Mouse (Mus musculus) naive thymus-derived CD4-positive, alpha-beta T cell, adult 2 months (primary cell): ENCODE measurements at regions not wholly inside any gene's neighbourhood (a gene's known extent, or its start where the extent isn't known, plus 50 kb on each side); places are given as distances from the start of the nearest gene placed in this dataset.

ENCODE experiments used
- DNase-seq: peaks from one replicate; pipeline ENCODE4 v3.0.0-alpha.2; 2011; ENCODE audit warnings: low read depth

DNA sequence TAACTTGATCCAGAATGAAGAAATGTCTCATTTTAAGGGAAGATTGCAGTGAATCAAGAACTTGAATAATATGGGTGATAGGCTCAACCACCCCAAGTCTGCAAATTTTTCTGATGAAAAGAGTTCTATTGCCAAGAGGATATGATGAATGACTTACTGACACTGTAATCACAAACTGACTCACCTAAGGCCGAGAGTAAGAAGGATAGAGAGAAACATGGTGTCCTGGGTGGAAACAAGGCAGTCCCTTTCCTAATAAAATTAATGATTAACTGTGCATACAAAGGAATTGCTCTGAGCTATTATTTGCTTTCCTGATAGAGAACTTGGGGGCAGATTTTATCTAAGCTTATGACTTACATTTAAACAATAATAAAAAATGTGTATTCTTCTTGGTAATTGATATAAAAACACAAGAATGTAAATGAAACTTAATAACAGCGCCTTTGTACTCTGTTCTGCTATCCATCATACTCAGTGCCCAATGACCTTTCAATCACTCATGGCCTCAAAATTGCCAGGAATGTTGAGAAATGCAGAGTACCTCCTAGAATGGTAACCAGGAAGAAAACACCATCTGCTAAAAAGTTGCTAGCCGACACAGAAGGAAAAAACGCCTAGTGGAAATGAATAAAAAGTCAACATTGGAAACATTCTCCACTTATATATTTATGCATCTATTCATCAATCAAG is 606.7 kb downstream of the Efnb2 start:
- no peak for DNase-seq

DNA sequence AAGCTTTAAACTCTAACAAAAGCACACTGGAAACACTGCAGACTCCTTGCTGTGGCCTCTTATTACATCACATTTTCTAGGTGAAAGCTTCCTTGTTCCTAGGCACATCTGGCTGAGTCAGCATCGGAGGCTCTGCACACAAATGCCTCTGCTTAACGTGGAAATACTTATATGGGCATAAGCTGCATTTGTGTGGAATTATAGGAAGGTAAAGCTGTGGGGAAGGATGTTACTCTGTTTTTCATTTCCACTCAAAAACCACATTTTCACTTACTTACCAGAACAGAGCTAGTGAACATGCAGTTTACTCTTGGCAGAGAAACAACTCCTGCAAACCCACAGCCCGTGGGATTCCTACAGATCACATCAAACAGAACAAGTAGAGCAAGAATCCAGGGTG is 609.9 kb downstream of the Efnb2 start:
- DNase-seq = no peak

DNA sequence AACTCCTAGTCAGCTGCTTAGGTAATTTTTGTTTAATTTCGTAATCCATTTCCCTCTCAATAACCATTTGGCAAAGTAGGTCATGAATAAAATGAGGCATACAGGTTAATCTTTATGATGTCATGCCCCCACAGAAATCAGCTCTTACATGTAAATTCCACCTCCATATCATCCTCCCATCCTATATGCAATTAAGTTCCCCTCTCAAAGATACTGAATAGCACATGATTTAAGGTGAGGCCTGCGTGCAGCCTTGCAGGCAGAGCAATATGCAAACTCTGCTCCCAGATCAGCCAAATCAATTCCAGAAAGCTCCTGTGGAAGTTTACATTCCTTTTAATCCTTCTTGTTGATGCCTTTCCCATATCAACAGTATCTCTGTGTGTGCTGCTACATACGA is 610.3 kb downstream of the Efnb2 start:
- no peak for DNase-seq

DNA sequence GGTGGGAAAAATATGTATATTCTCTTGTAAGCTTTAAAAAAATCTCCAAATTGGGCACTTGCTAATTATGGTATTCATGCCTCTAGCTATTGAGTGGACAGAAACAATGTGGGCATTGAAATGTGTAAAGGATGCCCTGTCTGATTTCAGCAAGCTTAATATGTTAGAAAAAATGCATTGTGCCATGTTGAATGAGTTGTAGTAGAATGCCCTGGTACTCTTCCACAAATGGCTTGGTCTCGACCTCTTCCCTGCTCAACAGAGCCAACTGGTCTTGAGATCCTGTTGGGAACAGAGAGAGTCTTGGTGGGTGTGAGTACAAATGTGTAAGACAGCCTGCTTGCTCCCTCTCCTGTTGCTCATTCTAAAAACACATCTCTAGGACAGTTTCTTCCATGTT is 616.1 kb downstream of the Efnb2 start:
- DNase-seq = no peak

DNA sequence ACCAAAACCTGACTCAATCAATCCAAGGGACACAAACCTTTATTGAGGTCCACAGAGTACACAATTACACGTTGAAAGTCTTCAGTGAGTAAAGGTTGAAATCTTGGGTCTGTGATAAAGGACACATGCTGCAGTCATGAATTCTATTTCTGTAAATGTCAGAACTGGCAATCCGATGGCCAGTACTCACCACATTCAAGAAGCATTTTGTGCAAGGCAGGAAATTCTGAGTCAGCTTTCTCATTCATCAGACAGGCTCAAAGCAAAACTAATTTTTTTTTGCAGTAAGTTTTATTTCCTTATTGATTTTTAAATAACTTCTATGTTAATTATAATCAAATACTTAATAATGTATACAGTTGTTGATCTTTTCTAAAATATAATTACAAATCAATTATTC is 616.7 kb downstream of the Efnb2 start:
- no peak for DNase-seq

DNA sequence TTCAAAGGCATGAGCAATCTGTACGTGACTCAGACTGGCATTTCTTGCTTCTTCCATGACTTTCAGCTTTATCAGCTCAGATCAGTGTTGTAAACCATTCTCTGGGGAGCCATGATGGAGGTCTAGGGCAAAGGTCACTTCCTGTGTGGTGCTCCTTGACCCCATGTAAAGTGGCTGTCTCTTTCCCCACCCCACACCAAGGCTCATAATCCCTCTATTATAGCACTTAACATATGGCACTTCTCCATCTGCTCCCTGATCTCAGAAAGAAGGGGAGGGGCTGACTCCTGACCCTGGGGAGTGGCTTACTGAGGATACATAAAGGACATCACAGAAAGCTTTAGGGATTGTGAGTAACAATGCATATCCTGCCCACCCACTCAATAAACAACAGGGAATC is 623.1 kb downstream of the Efnb2 start:
- no peak for DNase-seq

DNA sequence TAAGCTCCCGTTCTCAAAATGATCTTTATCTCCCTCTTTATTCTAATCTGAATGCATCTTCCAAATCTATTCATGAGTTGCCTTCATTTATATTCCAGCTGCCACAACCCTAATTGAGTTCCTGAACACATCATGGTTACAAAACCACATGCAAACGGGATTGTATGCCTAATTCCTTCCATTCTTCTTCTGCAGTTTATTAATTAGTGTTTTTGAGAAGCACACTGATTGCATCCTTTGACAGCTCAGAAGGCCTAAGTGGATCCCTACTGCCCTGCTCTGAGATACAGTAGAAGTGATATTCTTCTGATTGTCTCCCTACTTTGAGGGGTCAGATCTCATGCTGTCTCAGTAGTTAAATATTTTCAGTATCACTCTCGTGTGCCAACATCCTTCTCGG is 649.9 kb downstream of the Efnb2 start:
- DNase-seq = no peak

DNA sequence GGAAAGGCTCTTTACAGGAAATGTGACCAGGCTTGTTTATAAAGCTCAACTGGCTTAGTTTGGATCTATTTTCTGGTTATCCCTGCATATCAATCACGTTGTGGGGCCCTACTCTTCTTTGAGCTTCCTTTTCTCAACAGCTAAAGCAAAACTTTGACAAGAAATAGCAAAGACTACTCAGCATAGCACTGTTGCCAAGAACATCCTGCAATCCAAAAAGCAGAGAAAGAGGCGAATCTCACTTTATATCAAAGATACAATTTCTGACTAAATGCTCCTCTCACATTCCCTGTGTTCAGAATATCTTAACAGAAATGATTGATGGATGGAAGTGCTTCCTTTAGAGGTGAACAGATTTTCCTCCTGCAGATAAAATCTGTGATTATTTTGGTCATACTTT is 666.1 kb downstream of the Efnb2 start:
- no peak for DNase-seq

DNA sequence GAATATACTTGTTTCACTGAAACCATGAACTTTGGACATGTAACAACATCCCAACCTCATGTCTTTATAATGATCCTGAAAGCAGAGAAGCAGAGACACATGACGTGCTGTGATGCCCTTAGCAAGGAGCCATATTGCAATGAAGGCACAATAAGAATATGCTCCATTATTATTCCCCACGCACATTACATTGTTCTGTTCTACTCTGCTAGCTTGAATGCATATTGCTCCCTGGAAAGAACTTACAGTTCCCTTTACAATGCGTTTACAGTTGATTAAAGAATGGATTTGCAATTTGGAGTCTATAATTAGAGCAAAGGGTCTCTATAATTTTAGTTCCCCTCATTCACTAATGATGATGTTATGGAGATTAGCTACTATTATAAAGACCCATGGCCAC is 672.2 kb downstream of the Efnb2 start:
- DNase-seq = no peak

DNA sequence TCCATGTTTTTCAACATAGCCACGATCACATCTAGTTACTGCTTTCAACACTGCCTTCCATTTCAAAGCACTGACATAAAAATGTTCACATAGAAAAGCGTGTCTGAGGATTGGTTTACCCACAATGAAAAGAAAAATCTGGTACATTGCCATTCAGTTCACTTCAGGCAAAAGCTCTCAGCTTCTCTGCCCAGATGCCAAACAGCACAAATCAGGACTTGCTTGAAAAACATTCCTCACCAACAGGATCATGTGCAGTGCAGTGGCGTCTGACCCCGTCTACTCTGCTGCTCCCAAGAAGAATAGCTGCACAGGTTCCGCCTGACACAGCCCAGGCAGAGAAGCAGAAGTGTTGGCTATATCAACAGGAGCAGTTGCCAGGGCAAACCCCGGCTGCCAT is 684.0 kb downstream of the Efnb2 start:
- no peak for DNase-seq

DNA sequence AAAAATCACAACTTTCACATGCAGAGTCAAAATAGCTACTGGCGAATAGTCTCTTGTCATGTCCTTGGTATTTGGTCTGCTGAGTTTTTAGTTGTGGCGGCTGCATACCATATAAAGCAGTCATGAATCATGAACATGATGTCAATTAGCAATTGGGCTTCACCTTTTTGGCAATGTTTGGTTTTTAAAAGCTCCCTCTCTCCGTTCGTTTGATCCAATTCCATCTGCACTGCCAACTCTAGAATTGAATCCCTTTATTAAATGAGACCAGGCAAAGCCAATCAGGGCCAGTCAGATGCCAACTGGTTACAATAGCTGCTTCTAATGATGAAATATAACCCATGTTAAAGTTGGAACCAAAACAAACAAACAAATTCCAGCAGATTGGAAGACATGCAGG is 687.3 kb downstream of the Efnb2 start:
- DNase-seq = no peak

DNA sequence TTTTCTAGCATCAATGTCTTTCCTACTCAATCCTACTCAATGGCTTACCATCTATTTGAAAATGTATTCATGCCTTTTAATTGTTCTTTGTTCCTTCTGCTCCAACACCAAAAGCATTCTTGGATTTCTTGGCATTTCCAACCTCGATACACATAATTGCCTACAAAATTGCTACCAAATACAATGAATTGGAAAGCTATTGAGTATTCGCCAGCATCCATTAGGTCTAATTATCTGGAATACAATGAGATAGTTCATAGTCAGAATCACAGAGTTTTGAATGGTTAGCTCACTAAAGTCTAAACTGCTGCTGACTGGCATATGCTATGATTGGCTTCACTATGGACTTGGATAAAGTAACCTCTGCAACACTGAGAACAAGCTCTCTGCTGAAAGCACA is 696.8 kb downstream of the Efnb2 start:
- no peak for DNase-seq

DNA sequence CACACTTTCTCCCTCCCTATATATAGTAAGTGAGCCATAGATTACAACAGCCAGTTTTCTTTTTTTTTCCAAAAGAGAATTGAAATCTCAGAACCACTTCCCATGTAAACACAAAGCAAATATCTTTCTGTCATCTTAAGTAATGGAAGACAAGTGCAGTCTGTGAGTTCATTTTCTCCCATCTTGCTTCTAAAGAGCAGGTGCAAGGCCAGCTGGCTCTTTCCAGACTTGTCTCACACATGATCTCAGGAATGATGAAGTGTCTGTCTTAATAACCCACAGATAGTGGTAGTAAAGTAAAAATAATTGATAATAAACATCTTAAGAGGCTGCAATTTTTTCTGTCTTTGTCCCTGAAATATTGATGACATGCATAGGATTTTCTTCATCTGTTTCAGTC is 704.3 kb downstream of the Efnb2 start:
- DNase-seq = no peak

DNA sequence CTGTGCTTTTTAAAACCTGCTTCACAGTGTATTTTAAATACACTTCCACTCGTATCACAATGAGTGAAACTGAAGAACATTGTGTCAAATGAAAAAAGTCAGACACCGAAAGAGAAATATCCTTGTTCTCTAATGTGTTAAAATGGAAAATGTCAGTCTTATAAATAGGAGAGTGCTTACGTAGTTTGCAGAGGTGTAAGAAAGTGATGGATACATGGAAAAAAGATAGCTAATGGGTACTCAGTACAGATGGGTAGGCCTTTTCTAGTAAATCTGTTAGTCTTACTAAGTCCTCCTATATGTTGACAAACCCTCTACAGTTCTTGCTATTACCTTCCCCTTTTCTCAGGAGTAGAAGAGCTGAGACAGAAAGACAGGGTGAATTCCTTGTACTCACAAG is 706.2 kb downstream of the Efnb2 start:
- no peak for DNase-seq

DNA sequence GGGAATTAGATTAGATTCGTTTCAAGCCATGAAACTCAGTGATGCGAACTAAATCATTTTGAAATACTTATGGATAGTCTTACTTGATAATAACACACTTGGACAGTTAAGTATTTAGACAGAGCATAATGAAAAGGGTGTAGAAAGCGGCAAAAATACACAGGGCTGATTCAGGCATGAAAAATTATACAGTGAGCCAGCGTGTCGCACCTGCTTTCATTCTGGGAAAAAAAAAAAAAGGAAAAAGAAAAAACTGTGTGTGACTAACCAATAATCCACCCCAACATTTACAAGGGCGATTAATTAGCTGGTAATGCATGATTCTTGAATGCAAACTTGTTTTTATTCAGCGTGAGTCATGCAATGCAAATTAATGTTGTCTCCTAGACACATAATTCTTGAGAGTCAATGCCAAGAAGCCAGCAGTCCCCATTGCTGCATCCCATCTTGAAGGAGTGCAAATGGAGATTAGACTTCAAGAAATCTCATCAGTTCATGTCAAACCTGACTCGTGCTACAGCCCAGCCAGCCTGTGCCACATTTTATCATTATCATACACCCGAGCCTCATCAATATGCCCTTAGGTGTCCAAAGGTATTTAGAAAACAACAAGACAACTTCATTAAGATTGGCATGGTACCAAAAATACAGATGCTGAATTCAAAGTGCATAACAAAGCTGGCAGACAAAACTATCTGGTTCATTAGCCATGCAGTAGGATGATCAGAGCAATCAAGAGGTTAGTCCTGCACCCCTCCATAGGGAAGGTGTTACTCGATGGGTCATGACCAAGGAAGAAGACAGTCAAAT is 714.9 kb downstream of the Efnb2 start:
- no peak for DNase-seq

DNA sequence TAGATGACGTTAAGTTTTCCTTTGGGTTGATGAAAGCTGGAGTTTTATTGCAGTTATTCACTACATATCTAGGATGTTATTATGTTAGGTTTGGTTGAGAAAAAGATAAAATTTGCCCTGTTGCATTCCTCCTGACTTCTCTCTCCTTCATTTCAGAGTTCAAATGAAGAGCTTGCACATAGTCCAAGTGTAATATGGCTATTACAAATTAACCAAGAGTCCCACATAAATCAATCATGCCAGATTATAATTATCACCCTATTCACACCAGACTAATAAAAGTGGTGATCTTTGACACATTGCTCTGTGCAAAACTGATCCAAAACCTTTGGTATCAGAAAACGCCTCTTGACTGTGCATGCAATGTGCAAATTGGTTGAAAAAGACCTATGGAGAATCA is 724.4 kb downstream of the Efnb2 start:
- no peak for DNase-seq

DNA sequence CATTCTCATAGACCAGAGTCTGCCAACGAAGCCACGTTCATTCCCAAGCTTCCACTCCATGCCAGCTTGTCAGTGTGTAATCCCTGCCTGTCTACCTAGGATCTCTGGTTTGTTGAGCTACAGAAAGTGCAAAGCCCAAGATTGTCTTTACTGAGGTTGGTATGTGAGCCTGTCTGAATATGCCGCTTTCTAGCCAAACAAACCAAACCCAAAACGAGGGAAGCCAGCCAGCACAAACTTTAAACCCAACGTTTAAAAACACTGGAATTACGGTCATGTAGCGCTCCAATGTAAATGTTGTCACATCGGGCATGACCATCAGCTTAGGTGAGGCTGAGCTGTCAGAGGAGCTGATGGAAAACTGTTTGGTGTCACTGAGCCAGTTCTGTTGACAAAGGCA is 741.6 kb downstream of the Efnb2 start:
- no peak for DNase-seq

DNA sequence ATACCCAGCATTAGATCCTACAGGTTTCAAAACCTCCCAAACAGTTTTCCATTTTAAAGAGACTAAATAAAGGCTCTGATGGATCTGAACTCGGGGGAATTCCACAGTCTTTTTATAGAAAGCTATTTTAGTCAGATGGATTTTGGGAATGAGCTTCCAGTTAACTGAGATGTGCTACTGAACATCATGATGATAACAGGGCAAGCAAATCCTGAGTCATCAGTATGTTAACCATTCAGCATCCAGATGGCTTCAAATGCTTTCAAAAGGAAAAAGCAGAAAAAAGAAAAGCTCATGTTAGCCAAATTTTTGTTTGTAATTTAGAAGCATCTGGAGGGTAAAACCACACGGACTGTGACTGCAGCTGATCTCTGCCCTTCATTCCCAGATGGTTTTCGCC is 766.7 kb downstream of the Efnb2 start:
- DNase-seq = no peak

DNA sequence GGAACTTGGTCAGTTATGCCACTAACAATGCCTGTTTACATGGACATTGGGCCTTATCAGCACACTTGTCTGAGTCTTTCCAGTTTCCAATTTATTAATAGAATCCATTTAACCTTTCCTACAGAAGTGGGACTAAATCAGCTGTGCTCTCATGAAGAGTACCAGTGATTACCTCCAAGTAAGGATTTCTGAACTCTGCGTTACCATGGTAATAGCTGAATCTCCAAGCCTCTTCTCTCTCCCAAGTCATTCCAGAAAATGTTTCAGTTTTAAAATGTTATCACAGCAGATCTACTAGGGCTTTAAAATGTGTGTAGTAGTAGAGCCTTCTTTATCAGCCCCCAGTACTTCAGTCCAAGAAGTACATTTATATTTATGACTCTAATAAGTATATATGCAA is 807.9 kb downstream of the Efnb2 start:
- DNase-seq = no peak

DNA sequence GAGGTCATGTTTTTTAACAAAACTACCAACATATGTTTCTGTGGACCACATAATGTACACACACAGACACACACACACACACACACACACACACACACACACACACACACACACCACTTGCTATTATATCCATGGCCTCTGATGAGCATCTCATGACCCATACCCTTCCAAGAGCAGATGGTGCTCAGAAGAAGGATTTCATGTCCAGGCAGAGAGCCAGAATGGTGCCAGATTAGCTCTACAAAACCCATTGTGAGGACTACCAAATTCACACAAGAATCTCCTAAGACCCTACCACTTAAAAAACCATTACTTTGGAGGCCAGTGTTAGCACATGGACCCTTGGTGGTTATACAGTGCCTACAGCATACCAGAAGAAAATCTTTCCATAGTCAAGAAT is 810.5 kb downstream of the Efnb2 start:
- DNase-seq = no peak

DNA sequence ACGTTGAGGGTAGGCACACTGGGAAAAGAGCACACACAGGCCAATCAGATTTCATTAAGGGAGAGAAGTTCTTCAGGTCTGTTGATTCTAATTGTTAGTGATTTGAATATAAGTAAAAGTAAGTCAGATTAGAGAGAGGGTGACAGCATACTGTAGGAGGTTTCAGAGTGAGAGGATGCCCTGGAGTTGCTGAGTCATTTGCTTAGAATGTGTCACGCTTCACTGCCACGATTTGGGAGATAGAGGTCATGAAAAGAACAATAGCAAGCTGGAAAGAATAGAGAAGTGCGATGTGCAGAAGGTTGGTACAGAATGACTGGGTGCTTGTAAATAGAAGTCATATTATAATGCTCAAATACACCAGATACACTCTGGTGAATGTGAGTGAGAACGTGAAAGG is 829.1 kb downstream of the Efnb2 start:
- DNase-seq = no peak

DNA sequence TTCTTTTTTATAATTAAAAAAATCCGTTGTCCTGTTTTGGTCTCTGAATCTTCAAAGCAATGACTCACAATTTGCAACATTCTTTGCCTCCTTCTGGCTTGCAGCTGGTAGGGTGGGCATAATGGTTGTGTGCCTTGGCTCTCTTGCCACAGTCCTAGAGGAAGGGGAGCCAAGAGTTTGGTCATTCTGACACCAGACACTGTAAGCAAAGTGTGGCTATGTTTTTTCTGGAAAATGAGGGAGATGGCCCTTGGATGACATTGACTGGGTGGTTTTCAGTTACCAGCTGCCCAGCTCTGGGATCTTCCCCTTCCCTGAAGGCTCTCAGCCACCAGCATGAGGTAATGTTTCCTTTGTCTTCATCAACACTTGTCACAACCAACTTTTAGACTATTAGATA is 833.2 kb downstream of the Efnb2 start:
- DNase-seq = no peak

DNA sequence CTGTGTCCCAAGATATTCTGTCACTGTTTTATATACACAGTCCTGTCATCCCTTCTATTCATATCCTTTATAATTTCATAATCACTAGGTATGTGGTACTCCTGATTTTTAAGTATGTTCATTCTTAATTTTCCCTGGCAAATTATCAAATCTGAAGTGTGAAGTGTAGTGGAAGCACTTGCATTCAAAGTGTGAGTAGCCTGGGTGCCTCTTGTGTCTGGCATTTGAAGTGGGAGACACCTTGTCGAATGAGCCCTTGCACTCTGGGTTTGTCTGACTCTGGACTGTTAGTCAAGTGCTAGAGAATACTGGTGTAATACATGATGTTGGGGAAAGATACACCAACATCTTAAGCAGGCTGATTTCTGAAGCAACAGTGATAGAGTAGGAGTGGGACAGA is 852.6 kb downstream of the Efnb2 start:
- DNase-seq = no peak

DNA sequence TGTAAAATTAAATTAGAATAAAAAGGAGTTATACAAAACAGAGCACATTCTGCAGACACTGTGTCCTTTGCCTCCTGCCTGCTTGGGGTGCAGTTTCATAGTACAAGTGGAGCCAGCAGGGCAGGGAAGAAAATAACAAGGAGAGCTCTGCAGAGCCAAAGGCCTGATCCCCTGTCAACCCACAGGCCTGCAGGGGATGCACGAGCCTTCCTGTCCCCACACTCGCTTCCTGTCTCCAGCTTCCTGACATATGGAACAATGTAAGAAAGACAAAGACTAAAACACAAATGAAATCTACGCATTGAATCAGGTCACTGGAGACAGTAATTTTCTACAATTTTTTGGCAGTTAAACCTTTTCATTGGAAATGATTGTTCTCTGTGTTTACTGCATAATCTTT is 861.8 kb downstream of the Efnb2 start:
- DNase-seq = no peak
